Mouse (Mus musculus) yolk sac, embryonic 10.5 days (tissue): Measurements from ENCODE around the gene Uqcrc2.
A peak's percentile ranks its signal among the peaks of the same experiment; 100 is the strongest.

Experiments
- DNase-seq: peaks from one replicate; pipeline ENCODE4 v3.0.0-alpha.2; 2017; ENCODE audit warnings: low spot score

Uqcrc2 gene

DNA sequence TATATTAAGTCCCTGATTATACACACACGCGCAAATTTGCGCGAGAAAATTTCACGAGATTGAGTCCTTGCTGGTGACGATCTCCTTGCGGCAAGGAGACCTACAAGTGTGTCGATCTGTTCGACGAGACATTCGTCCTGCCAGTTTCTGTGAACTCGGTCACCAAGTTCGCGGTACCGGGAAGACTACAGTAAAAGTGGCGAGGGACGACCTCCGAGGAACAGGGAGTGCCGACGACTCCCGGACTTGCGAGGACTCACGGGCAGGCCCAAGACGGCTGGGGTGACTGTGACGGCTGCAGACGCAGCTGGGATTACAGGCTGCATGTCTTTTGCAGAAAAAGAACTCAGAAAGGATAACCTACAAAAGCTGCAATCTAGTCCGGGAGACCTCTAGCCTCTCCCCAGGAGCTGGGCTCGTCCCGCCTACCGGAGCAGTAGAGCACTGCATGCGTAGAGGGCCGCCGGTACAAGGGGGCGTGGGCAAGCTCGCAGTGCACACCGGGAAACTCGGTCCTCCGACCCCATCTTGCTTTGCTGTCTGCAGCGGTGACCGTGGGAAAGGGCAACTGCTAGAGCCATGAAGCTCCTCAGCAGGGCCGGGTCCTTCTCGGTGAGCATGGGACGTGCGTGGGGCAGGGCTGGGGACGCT, at the start of gene Uqcrc2:
Uqcrc2 (plus strand) TSS at position 466 of the 651 bp plus-strand sequence.
- peak; percentile 94 for DNase-seq

- DNase-seq: no peak
Observed at GRCm38 (mm10) chr7:120597203-120597743, 37.7 kb upstream of the Uqcrc2 start.

DNA sequence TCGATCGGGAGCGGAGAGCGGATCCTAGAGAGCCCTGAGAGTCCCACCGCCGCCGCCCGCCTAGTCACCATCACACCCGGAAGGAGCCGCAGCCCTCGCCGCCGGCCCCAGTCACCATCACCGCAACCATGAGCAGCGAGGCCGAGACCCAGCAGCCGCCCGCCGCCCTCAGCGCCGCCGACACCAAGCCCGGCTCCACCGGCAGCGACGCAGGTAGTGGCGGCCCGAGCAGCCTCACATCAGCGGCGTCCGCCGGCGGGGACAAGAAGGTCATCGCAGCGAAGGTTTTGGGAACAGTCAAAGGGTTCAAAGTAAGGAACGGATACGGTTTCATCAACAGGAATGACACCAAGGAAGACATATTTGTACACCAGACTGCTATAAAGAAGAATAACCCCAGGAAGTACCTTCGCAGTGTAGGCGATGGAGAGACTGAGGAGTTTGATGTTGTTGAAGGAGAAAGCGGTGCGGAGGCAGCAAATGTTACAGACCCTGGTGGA, 37.2 kb upstream of the Uqcrc2 start:
- DNase-seq: peak; percentile 13

GRCm38 (mm10) chr7:120598355-120598754, 36.6 kb upstream of the Uqcrc2 start:
- DNase-seq: no peak

GRCm38 (mm10) chr7:120620075-120620771, 14.8 kb upstream of the Uqcrc2 start:
- no peak for DNase-seq

GRCm38 (mm10) chr7:120620841-120621240, 14.1 kb upstream of the Uqcrc2 start:
- DNase-seq: no peak

DNA sequence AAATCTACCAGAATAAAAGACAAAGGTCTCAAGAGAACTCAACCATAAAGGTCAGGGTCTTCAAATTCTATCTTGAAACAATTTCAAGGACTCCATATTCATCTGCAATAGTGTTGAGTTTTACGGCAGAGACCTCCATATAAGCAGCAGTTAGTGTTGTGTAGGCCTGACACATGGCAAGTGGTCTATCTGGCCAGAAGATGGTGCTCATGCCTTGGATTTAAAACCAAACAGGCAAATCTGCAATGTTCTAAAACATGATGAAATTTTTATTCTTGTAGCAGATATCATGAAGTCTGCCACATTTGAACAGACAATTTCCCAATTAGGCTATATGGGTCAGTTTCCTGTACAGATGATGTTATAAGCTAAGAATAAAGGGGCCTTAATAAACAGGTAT, 2.5 kb upstream of the Uqcrc2 start:
- DNase-seq: no peak

DNA sequence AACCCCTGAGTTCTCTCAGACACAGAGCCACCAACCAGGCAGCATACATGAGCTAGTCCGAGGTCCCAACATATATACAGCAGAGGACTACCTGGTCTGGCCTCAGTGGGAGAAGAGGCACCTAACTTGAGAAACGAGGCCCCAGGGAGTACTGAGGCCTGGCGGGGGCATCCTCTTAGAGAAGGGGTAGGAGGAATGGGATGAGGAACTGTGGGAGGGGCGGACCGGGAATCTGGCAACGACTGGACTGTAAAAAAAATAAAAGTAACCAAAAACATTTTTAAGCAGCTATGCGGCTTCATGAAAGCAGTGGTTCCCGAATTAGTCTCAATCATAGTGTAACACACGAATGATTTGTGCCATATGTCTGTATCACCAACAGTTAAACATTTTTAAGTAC, 675 bp upstream of the Uqcrc2 start:
- peak; percentile 2 for DNase-seq

DNA sequence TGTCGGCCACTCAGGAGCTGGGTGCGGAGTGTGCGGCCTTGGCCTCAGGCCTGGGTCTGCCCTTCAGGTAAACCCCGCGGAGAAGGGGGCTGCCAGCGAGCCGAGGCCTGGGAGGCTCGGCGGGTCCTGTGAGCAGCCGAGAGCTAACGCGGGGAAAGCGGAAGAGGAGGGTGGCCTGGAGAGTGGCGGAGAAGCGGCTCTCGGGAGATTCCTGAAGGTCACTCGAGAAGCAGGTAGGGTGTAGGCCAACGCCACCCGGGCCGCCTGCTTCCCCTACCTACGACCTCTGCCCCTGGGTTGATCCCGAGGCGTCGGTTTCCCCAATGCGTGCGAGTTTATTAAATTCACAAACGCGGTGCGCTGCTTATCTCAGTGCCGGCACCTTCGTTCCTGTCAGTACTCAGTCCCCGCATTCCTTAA, 396 bp downstream of the Uqcrc2 start:
- DNase-seq: no peak

DNA sequence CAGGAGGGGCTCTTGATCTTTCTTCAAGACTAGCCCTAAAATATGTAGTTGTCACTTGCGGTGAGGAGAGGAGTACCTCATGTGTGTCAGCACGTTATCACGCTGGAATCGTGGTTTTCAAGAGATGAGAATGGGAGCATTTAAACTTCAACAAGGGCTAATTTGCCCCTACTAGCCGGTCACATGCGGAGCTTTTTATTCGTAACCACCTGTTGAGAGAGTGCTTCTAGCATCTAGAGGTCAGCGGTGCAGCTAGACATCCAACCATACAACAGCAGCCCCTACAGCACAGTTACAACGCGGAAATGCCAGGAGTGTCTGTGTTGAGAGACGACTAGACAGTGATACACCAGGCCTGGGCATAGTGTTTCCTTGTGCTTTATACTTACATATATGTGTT, 845 bp downstream of the Uqcrc2 start:
- no peak for DNase-seq

GRCm38 (mm10) chr7:120643217-120643616, 8.2 kb downstream of the Uqcrc2 start:
- no peak for DNase-seq

DNA sequence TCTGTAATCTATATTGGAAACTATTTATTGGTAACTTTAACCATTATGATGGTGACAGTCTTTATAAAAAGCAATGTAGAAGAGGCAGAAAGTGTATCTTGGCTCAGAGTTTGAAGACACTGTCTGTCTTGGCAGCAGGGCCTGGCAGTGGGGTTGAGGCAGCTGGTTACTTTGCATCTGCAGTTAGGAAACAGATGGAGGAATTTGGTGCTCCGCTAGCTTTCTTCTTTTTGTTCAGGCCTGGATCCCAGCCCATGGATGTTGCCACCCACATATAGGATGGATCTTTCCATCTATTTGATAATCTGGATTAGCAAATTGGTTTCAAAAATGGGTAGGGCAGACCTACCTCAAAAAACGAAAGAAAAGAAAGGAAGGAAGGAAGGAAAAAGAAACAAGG, 12.9 kb downstream of the Uqcrc2 start:
- DNase-seq: no peak

- DNase-seq: no peak
Observed at GRCm38 (mm10) chr7:120662079-120662478, 27.1 kb downstream of the Uqcrc2 start.

DNA sequence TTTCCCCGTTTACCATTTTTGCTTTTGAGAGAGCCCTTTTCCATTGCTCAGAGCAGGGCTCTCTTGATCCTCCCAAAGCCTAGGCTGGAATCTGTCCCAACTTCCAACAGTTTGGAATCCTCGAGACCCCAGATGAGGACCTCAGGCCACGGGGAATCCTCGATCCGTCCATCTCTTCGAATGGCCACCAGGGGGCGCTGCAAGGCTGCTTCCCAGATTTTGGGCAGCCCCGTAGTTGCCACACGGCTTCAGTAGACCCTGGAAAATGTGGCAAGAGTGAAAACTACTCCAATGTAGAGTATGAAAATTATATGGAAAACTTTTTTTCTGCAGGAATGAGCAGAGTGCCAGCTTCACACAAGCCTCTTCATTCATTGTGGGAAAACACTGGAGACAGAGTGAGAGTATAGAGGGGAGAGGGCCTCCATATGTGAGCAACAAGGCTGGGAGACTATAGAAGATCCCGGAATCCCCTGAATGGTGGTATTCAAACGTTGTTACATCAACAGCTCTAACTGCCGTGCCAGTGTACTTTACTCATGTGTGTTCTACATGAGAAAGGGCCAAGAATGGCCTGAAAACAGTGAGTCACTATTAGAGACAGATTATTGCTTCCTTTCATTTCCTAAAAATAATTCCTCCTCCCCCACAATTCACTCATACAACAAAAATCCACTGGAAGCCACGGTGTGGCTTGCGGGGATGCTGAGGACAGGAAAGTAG, 35.3 kb downstream of the Uqcrc2 start, which contains the start of gene Pdzd9:
Pdzd9 (minus strand) TSS at position 191 of the 723 bp plus-strand sequence.
- DNase-seq: peak; percentile 36

DNA sequence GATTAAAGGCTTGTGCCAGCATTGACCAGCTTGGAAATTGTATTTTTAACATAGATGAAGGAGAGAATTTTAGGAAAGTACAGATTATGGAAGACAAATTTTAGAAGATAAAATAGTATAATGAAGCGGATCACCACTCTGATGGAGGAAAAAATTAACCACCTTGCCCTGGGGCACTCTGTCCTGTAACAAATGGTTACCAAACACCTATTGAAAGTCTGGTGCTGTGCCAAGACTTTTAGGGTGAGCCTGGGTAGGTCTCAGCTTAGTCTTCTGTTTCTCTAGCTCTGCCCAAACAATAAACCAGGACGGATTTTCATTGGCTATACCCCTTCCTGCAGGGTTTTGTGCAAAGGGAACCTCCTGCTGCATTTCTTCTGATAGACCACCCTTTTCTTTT, 36.3 kb downstream of the Uqcrc2 start:
- DNase-seq: no peak

DNA sequence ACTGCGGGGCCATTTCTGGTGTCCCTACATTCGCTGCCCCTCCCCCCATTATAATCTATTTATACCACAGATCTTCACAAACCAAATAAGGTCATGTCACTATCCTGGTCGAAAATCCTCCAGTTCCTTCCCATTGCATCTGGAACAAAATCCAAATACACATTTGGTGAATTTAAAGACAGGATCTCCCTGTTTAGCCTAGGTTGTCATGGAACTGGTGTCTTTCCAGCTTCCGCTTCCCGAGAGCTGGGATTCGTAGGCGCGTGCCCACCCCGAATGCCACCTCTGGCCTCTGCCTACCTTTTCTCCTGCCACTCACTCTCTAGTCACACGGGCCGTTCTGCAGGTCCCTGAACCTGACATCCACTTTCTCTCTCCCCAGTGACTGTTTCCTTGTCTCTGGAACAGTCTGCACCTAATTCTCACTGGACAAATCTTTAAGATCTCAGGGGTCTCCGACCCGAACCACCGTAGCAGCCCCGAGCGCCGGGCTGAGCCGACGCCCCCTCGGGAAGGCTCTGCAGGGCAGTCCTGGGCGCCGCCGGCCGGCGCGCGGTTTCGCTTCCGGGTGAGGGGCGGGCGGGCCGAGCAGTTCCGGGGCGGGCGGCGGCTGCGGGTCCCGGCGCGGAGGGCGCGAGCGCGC, 42.1 kb downstream of the Uqcrc2 start, which contains the start of gene Mosmo:
Mosmo (plus strand) TSS at position 618 of the 643 bp plus-strand sequence.
- DNase-seq: peak; percentile 79

DNA sequence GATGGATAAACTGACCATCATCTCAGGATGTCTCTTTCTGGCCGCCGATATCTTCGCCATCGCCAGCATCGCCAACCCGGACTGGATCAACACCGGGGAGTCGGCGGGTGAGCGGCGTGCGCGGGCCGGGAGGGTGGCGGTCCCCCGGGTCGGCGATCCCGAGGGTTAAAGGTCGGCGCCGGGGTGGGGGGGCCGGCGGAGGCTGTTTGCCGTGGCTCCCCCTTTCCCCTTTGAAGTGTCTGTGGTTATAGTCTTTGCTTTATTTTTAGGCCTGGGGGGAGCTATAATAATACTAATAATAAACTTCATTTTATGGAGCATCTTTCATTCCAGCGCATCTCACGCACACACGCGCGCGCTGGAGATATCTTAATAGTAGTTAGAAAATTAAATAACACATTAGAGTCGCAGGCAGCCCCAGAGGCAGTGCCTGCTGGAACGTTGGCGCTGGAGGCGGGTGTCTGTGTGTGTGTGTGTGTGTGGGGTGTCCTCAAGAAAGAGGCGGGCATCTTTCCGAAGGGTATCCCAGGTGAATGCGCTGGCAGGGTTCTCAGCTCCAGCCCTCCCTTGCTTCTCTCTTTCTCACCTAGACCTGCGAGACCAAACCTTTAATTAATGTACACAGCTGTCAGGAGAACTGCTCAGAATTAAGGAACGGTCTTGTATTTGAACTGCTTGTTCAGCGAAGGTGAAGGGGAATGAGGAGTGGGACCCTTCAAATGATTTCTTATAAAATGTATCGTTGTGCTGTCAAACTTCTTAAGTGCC, 43.0 kb downstream of the Uqcrc2 start:
- DNase-seq: peak; percentile 49

- no peak for DNase-seq
Observed at GRCm38 (mm10) chr7:120679023-120679422, 44.0 kb downstream of the Uqcrc2 start.

DNA sequence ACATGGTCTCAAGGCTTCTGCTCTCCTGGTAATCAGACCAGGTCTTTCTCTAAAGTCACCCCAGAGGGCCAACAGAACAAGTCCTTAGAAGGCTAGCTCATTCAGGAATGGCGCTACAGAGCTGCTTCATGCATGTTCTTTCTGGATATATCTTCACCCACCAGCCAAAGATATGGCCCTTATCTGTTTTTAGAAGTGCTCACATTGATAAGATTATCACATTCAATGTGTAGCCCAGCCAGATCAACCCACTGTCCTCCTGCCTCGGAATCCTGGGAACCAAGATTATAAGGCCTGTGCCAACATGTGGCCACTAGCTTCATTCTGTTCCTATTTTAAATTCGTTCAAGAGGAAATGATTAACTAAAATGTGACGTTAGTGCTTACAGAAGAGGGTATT, 47.0 kb downstream of the Uqcrc2 start:
- DNase-seq: no peak

GRCm38 (mm10) chr7:120684731-120685161, 49.8 kb downstream of the Uqcrc2 start:
- no peak for DNase-seq

- DNase-seq: no peak
Observed at GRCm38 (mm10) chr7:120685227-120685626, 50.3 kb downstream of the Uqcrc2 start.
